Mouse (Mus musculus) layer of hippocampus, postnatal 10 days (tissue): Measurements from ENCODE around the gene Gfral. TPM values are rescaled to one million over a fixed set of nuclear protein-coding genes. Genes with fewer than 3 reads are reported as not detected.

Source experiments
- DNase-seq, 2 experiments: peaks; one replicate each; pipeline ENCODE4 v3.0.0; 2021; ENCODE audit warnings: low spot score in 2 of 2
- total RNA-seq, 2 experiments: library from RNA; stranded (reverse); gene quantifications; 2 replicates each; pipeline ENCODE4 v1.2.3; 2021

Gfral gene
- total RNA-seq, 2 experiments from 2014 or later = not detected

- no peak for DNase-seq
Observed at GRCm38 (mm10) chr9:76124249-76124648, 89.2 kb downstream of the Gfral start.

- DNase-seq = peak; percentile 67 to 77
Observed at GRCm38 (mm10) chr9:76122888-76123287, 90.6 kb downstream of the Gfral start.

Other genes starting within 250 kb of the Gfral start
- gene Hmgcll1, start 198.8 kb downstream of the Gfral start, total RNA-seq = 10 to 100 TPM; 15.3 to 16.9 TPM
- gene Hcrtr2, start 110.2 kb upstream of the Gfral start, total RNA-seq = 1 to 10 TPM; 5.8 to 6.5 TPM